Mouse (Mus musculus) stomach, embryonic 15.5 days (tissue): ENCODE data around the gene Kcnj16. TPM values are rescaled to one million over a fixed set of nuclear protein-coding genes. Genes with fewer than 3 reads are reported as not detected.

Experiments
- ATAC-seq: fragments of 200-750 bp; cut with Nextera tagmentation; 2 replicates; pipeline ENCODE4 v1.8.0; 2017; ENCODE audit warnings: low read depth, moderate number of reproducible peaks, moderate TSS enrichment; ENCODE audit not compliant: insufficient read depth, low FRiP score
- H3K27ac ChIP-seq: fragments of 300-500 bp; sonication (generic); 2 replicates; pipeline ENCODE4 v1.5.1; 2015; ENCODE audit warnings: mild to moderate bottlenecking, inconsistent platforms
- H3K27me3 ChIP-seq: fragments of 300-500 bp; sonication (generic); replicated peaks from 2 replicates; pipeline ENCODE4 v1.6.1; 2015; ENCODE audit warnings: inconsistent platforms
- H3K36me3 ChIP-seq: fragments of 300-500 bp; sonication (generic); 2 replicates; pipeline ENCODE4 v1.6.1; 2015; ENCODE audit warnings: inconsistent platforms
- H3K4me1 ChIP-seq: fragments of 300-500 bp; sonication (generic); 2 replicates; pipeline ENCODE4 v1.6.1; 2015; ENCODE audit warnings: inconsistent platforms
- H3K4me2 ChIP-seq: fragments of 300-500 bp; sonication (generic); 2 replicates; pipeline ENCODE4 v1.6.1; 2015; ENCODE audit warnings: mild to moderate bottlenecking, inconsistent platforms
- H3K4me3 ChIP-seq: fragments of 300-500 bp; sonication (generic); replicated peaks from 2 replicates; pipeline ENCODE4 v1.5.1; 2015; ENCODE audit warnings: inconsistent platforms
- H3K9ac ChIP-seq: fragments of 300-500 bp; sonication (generic); 2 replicates; pipeline ENCODE4 v1.6.1; 2015; ENCODE audit warnings: inconsistent platforms
- H3K9me3 ChIP-seq: fragments of 300-500 bp; sonication (generic); 2 replicates; pipeline ENCODE4 v1.6.1; 2016; ENCODE audit warnings: inconsistent platforms
- WGBS: fragments of 180-500 bp; shearing (Covaris S2); methylation state at CpG from one replicate; pipeline ENCODE4 v1.1.7; 2015; 5-methylcytosine and 5-hydroxymethylcytosine counted together
- polyA plus RNA-seq: library from polyadenylated mRNA; unstranded; fragments of >200 nt; fragmentation: Nextera tagmentation; extraction: Ambion mirVana; gene quantifications from 2 replicates; pipeline ENCODE4 v1.2.1, GENCODE M21; 2015

Gene Kcnj16
- polyA plus RNA-seq, 1 experiment from 2014 or later, result 0.23 TPM

GRCm38 (mm10) chr11:111059440-111059839 is 91.6 kb downstream of the Kcnj16 start:
- H3K27me3 ChIP-seq, result no peaks in the 10 kb centered on the region
- no peaks in the 10 kb centered on the region for H3K36me3 ChIP-seq
- H3K4me2 ChIP-seq, result no peak overlapping the region
- no peak for ATAC-seq
- no peaks in the 10 kb centered on the region for H3K9me3 ChIP-seq
- no peak overlapping the region for H3K9ac ChIP-seq
- no peak overlapping the region for H3K4me3 ChIP-seq
- no peaks in the 10 kb centered on the region for H3K4me1 ChIP-seq
- H3K27ac ChIP-seq, result no peak overlapping the region

- H3K9ac ChIP-seq, result no peak overlapping the region
- no peak overlapping the region for H3K27ac ChIP-seq
- no peak overlapping the region for H3K4me2 ChIP-seq
- H3K9me3 ChIP-seq, result no peaks in the 10 kb centered on the region
- H3K27me3 ChIP-seq, result no peaks in the 10 kb centered on the region
- WGBS, result 55% methylated on average over 5 of the region's 5 CpGs
- H3K4me1 ChIP-seq, result no peaks in the 10 kb centered on the region
- no peak for ATAC-seq
- H3K36me3 ChIP-seq, result no peaks in the 10 kb centered on the region
- no peak overlapping the region for H3K4me3 ChIP-seq
These were observed 92.4 kb downstream of the Kcnj16 start for GRCm38 (mm10) chr11:111060216-111060615.

- Histone ChIP-seq H3K9ac (peak overlapping the region; percentile 29; the same call in 1 of the 2 replicates), H3K9me3 (no peaks in the 10 kb centered on the region), H3K4me1 (no peaks in the 10 kb centered on the region), H3K27ac (peak overlapping the region; percentile 71; the same call in 1 of the 2 replicates), H3K4me2 (peak overlapping the region; percentile 94), H3K27me3 (no peaks in the 10 kb centered on the region), H3K4me3 (peak overlapping the region; percentile 62), H3K36me3 (no peaks in the 10 kb centered on the region)
- WGBS, result under 1% methylated on average over 25 of the region's 25 CpGs
- ATAC-seq, result no peak
These were observed 97.1 kb downstream of the Kcnj16 start for GRCm38 (mm10) chr11:111064751-111065527.

GRCm38 (mm10) chr11:111065635-111066298 is 97.9 kb downstream of the Kcnj16 start, which contains the start of gene Kcnj2:
Gene Kcnj2, plus strand, starts transcription at chr11:111066164.
- WGBS, result 0% methylated on average over 27 of the region's 28 CpGs
- no peaks in the 10 kb centered on the region for H3K9me3 ChIP-seq
- no peaks in the 10 kb centered on the region for H3K36me3 ChIP-seq
- H3K4me2 ChIP-seq, result peak within 1 kb of the TSS; percentile 94
- H3K4me1 ChIP-seq, result no peaks in the 10 kb centered on the region
- peak; percentile 99 for ATAC-seq
- H3K9ac ChIP-seq, result peak within 1 kb of the TSS; percentile 29; the same call in 1 of the 2 replicates
- H3K27me3 ChIP-seq, result no peaks in the 10 kb centered on the region
- H3K4me3 ChIP-seq, result peak within 1 kb of the TSS; percentile 62
- peak within 1 kb of the TSS; percentile 71 for H3K27ac ChIP-seq

GRCm38 (mm10) chr11:111066299-111066691 is 98.5 kb downstream of the Kcnj16 start:
- ATAC-seq, result peak; percentile 50; the same call in 1 of the 2 replicates
- 1% methylated on average over 9 of the region's 9 CpGs for WGBS
- H3K27ac ChIP-seq, result peak overlapping the region; percentile 62; the same call in 1 of the 2 replicates

GRCm38 (mm10) chr11:111067787-111068186 is 100.0 kb downstream of the Kcnj16 start:
- 72% methylated on average over 3 of the region's 3 CpGs for WGBS
- Histone ChIP-seq H3K36me3 (no peaks in the 10 kb centered on the region), H3K9me3 (no peaks in the 10 kb centered on the region), H3K27me3 (no peaks in the 10 kb centered on the region), H3K27ac (no peak overlapping the region), H3K4me3 (no peak overlapping the region), H3K9ac (no peak overlapping the region), H3K4me1 (no peaks in the 10 kb centered on the region), H3K4me2 (peak overlapping the region; percentile 94; the same call in 1 of the 2 replicates)
- no peak for ATAC-seq

More at GRCm38 (mm10) chr11:111066299-111066691, 98.5 kb downstream of the Kcnj16 start:
- Histone ChIP-seq H3K27me3 (no peaks in the 10 kb centered on the region), H3K4me1 (no peaks in the 10 kb centered on the region), H3K9ac (peak overlapping the region; percentile 20; the same call in 1 of the 2 replicates), H3K4me2 (peak overlapping the region; percentile 94), H3K9me3 (no peaks in the 10 kb centered on the region), H3K36me3 (no peaks in the 10 kb centered on the region), H3K4me3 (peak overlapping the region; percentile 62)

GRCm38 (mm10) chr11:111070460-111070859 is 102.6 kb downstream of the Kcnj16 start:
- H3K9me3 ChIP-seq, result no peaks in the 10 kb centered on the region
- H3K4me2 ChIP-seq, result no peak overlapping the region
- H3K4me1 ChIP-seq, result no peaks in the 10 kb centered on the region
- no peak for ATAC-seq
- no peak overlapping the region for H3K4me3 ChIP-seq
- no peak overlapping the region for H3K9ac ChIP-seq
- H3K27ac ChIP-seq, result no peak overlapping the region
- no peaks in the 10 kb centered on the region for H3K27me3 ChIP-seq
- H3K36me3 ChIP-seq, result no peaks in the 10 kb centered on the region

- H3K27me3 ChIP-seq, result no peaks in the 10 kb centered on the region
- no peak for ATAC-seq
- no peak overlapping the region for H3K4me3 ChIP-seq
- no peaks in the 10 kb centered on the region for H3K9me3 ChIP-seq
- H3K36me3 ChIP-seq, result no peaks in the 10 kb centered on the region
- H3K4me2 ChIP-seq, result no peak overlapping the region
- no peaks in the 10 kb centered on the region for H3K4me1 ChIP-seq
- no peak overlapping the region for H3K9ac ChIP-seq
- H3K27ac ChIP-seq, result no peak overlapping the region
These were observed 106.3 kb downstream of the Kcnj16 start for GRCm38 (mm10) chr11:111074131-111074530.

Other genes with a start within 250 kb of the Kcnj16 start
- gene Kcnj2, start 98.1 kb downstream of the Kcnj16 start, polyA plus RNA-seq, result 0.96 and 1.2 TPM in 2 replicates